In the genomic region with DNA sequence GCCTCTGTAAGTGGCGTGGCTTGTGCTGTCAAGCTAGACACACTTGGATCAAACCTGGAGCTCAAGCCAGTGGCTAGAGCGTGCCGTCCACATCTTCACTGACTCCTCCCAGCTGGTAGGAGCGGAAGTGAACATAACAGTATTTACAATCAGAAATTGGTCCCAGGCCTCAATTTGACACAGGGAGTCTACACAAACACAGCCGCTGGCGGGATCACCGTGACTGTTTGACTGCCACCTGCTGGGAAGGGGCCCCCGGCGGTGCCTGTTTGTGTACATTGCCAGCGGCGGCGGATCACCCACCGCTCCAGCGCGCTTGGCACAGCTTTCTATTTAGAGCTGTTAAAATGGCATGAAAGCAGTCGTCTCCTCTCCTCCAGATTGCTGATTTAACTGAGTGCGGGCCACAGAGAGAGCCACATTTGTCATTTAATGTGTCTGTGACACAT, we compare ENCODE assay signal across 8 mouse cellular contexts. TPM values are rescaled to one million over a fixed set of nuclear protein-coding genes. Genes with fewer than 3 reads are reported as not detected.
DNase-seq lines count a peak whose midpoint lies in the region; ATAC-seq and TF ChIP-seq lines count a peak whose summit lies in the region.

No protein-coding gene starts in this region.

- no peak overlapping the region for H3K27ac ChIP-seq in gastrocnemius, adult 2 months
- no peak overlapping the region for H3K27ac ChIP-seq in embryonic facial prominence, embryonic 11.5 days (replicated peaks; ENCODE audit: low read depth, low read length)
- H3K27ac ChIP-seq in midbrain, embryonic 16.5 days (ENCODE audit: low read length): peak overlapping the region; percentile 66

- H3K9me3 ChIP-seq in embryonic facial prominence, embryonic 11.5 days (replicated peaks; ENCODE audit: control insufficient read depth, low read length): no peaks in the 10 kb centered on the region
- no peaks in the 10 kb centered on the region for H3K9me3 ChIP-seq in midbrain, embryonic 16.5 days (replicated peaks; ENCODE audit: control insufficient read depth, low read length, poor library complexity, severe bottlenecking)

- no peak for ATAC-seq in embryonic facial prominence, embryonic 11.5 days (replicated peaks; ENCODE audit: insufficient number of reproducible peaks, low FRiP score, low TSS enrichment, low read depth)
- ATAC-seq in midbrain, embryonic 16.5 days: peak; percentile 65

- no peaks in the 10 kb centered on the region for H3K27me3 ChIP-seq in embryonic facial prominence, embryonic 11.5 days (ENCODE audit: control insufficient read depth, insufficient read depth, low read length)
- no peaks in the 10 kb centered on the region for H3K27me3 ChIP-seq in midbrain, embryonic 16.5 days (ENCODE audit: control insufficient read depth, insufficient read depth, low read depth, low read length)

- no peak overlapping the region for H3K4me3 ChIP-seq in gastrocnemius, adult 2 months
- H3K4me3 ChIP-seq in embryonic facial prominence, embryonic 11.5 days (ENCODE audit: low read depth, low read length): no peak overlapping the region
- no peak overlapping the region for H3K4me3 ChIP-seq in midbrain, embryonic 16.5 days (ENCODE audit: low read depth, low read length)

- no peaks in the 10 kb centered on the region for H3K36me3 ChIP-seq in embryonic facial prominence, embryonic 11.5 days (replicated peaks; ENCODE audit: control insufficient read depth, insufficient read depth, low read depth, low read length)
- peaks cover 7% of the 10 kb centered on the region; the same call in 1 of the 2 replicates for H3K36me3 ChIP-seq in midbrain, embryonic 16.5 days (ENCODE audit: control insufficient read depth, insufficient read depth, low read length)

- H3K4me1 ChIP-seq in embryonic facial prominence, embryonic 11.5 days (ENCODE audit: control insufficient read depth, insufficient read depth, low read length): no peaks in the 10 kb centered on the region
- peaks cover 16% of the 10 kb centered on the region for H3K4me1 ChIP-seq in midbrain, embryonic 16.5 days (ENCODE audit: control insufficient read depth, insufficient read depth, low read length)

- intact Hi-C loops in gastrocnemius, adult 2 months (cut with DNase I): no loop called here

- 52% methylated on average over 17 of the region's 17 CpGs for WGBS in embryonic facial prominence, embryonic 11.5 days
- 34% methylated on average over 17 of the region's 17 CpGs for WGBS in midbrain, embryonic 16.5 days

- no peak overlapping the region for H3K9ac ChIP-seq in embryonic facial prominence, embryonic 11.5 days (replicated peaks; ENCODE audit: low read length)
- H3K9ac ChIP-seq in midbrain, embryonic 16.5 days (ENCODE audit: low read depth, low read length): no peak overlapping the region

- TF ChIP-seq CTCF in gastrocnemius, adult 2 months (IDR thresholded peaks at IDR 0.05): peak; percentile 12; the same call in 1 of the 2 replicates

- no peak overlapping the region for H3K4me2 ChIP-seq in embryonic facial prominence, embryonic 11.5 days (ENCODE audit: low read depth, low read length)
- peak overlapping the region; percentile 25; the same call in 1 of the 2 replicates for H3K4me2 ChIP-seq in midbrain, embryonic 16.5 days (ENCODE audit: low read length)

- DNase-seq in gastrocnemius, adult 2 months: no peak
- DNase-seq in gastrocnemius, postnatal 4 days (ENCODE audit: low spot score in 2 of 2): no peak
- DNase-seq in embryonic facial prominence, embryonic 11.5 days (ENCODE audit: low spot score): peak; percentile 63
- peak; percentile 36 to 54 for DNase-seq in layer of hippocampus, postnatal 10 days (ENCODE audit: low spot score in 2 of 2)
- no peak for DNase-seq in adrenal gland, adult (ENCODE audit: inconsistent age in 2 of 2, low spot score in 1 of 2)
- DNase-seq in T-cell, adult 2 months (ENCODE audit: low spot score): no peak
- DNase-seq in liver: no peak

RNA-seq across cellular contexts. Expression of gene Abcg5, which starts 26.6 kb away (rescaled TPM):
- total RNA-seq in gastrocnemius, adult 2 months (2021): not detected
- total RNA-seq in gastrocnemius, postnatal 4 days (2021): not detected
- 2.5 and 2.6 TPM in 2 replicates for polyA plus RNA-seq in embryonic facial prominence, embryonic 11.5 days (2014; fragmentation: Nextera tagmentation; extraction: Ambion mirVana)
- total RNA-seq in layer of hippocampus, postnatal 10 days (2021): not detected
- polyA plus RNA-seq in midbrain, embryonic 16.5 days (2015; fragmentation: Nextera tagmentation; extraction: Ambion mirVana): 1.5 and 2.7 TPM in 2 replicates

RNA-seq across cellular contexts. Expression of gene Abcg8, which starts 33.3 kb away (rescaled TPM):
- total RNA-seq in gastrocnemius, adult 2 months (2021): not detected
- under 1 TPM; 0.10 TPM for total RNA-seq in gastrocnemius, postnatal 4 days (2021)
- 0.06 and 0.27 TPM in 2 replicates for polyA plus RNA-seq in embryonic facial prominence, embryonic 11.5 days (2014; fragmentation: Nextera tagmentation; extraction: Ambion mirVana)
- total RNA-seq in layer of hippocampus, postnatal 10 days (2021): not detected
- 0.08 TPM in 1 of 2 replicates, not detected in the other for polyA plus RNA-seq in midbrain, embryonic 16.5 days (2015; fragmentation: Nextera tagmentation; extraction: Ambion mirVana)

Comparison
In these comparisons a context has a peak if more than half of its experiments do, and no peak if none do; other contexts are left out.
1. DNase-seq: peak in embryonic facial prominence, embryonic 11.5 days (single experiment) and layer of hippocampus, postnatal 10 days (2 of 2); none in gastrocnemius, adult 2 months (single experiment), gastrocnemius, postnatal 4 days (0 of 2), adrenal gland, adult (0 of 2), T-cell, adult 2 months (single experiment) and liver (single experiment).